Mouse (Mus musculus) CH12.LX (cell line): ENCODE measurements around the gene Itga9.

Experiments used
- BHLHE40 ChIP-seq: IDR thresholded peaks from 2 replicates; pipeline ENCODE4 v1.6.1; 2011; ENCODE audit warnings: mild to moderate bottlenecking, low read depth, low read length, improper control_type of control experiment
- CTCF ChIP-seq, 2 experiments: IDR thresholded peaks in 1 of 2; conservative IDR thresholded peaks in 1 of 2; 2 replicates each; pipeline ENCODE4 v1.5.1; 2011 to 2012; ENCODE audit warnings: low read depth in 2 of 2, low read length in 2 of 2, improper control_type of control experiment in 1 of 2, inconsistent platforms in 1 of 2, mild to moderate bottlenecking in 1 of 2, moderate library complexity in 1 of 2
- MAX ChIP-seq: IDR thresholded peaks from 2 replicates; pipeline ENCODE4 v1.6.1; 2011; ENCODE audit warnings: low read length, improper control_type of control experiment
- MAZ ChIP-seq: IDR thresholded peaks from 2 replicates; pipeline ENCODE4 v1.6.1; 2012; ENCODE audit warnings: low read depth, mild to moderate bottlenecking, inconsistent platforms, low read length, improper control_type of control experiment, moderate library complexity
- NELFE ChIP-seq: IDR thresholded peaks from 2 replicates; pipeline ENCODE4 v1.6.1; 2011; ENCODE audit warnings: low read depth, low read length, improper control_type of control experiment
- POLR2A ChIP-seq: IDR thresholded peaks from 2 replicates; pipeline ENCODE4 v1.6.1; 2011; ENCODE audit warnings: low read depth, mild to moderate bottlenecking, improper control_type of control experiment, low read length
- RCOR1 ChIP-seq: conservative IDR thresholded peaks from 2 replicates; pipeline ENCODE4 v1.6.1; 2012; ENCODE audit warnings: low read depth, mild to moderate bottlenecking, inconsistent platforms, low read length, improper control_type of control experiment
- SMC3 ChIP-seq: IDR thresholded peaks from 2 replicates; pipeline ENCODE4 v1.6.1; 2011; ENCODE audit warnings: low read depth, low read length, improper control_type of control experiment
- USF1 ChIP-seq: IDR thresholded peaks from 2 replicates; pipeline ENCODE4 v1.6.1; 2014; ENCODE audit warnings: low read depth, mild to moderate bottlenecking, inconsistent platforms, low read length, improper control_type of control experiment
- ZC3H11A ChIP-seq: IDR thresholded peaks from 2 replicates; pipeline ENCODE4 v1.6.1; 2012; ENCODE audit warnings: low read depth, mild to moderate bottlenecking, inconsistent platforms, low read length, improper control_type of control experiment
- ZMIZ1 ChIP-seq: IDR thresholded peaks from 2 replicates; pipeline ENCODE4 v1.6.1; 2012; ENCODE audit warnings: low read depth, mild to moderate bottlenecking, inconsistent platforms, low read length, improper control_type of control experiment

GRCm38 (mm10) chr9:118631775-118632757 lies 25.6 kb downstream of the Itga9 start:
- TF ChIP-seq MAX (no peak), POLR2A (no peak), MAZ (no peak), CTCF (conservative IDR thresholded peaks at IDR 0.05 in 1 of 2, IDR thresholded peaks at IDR 0.05 in 1 of 2; ENCODE audit: low read depth in 2 of 2, low read length in 2 of 2) (no peak), USF1 (no peak), NELFE (no peak), BHLHE40 (no peak), ZMIZ1 (no peak), RCOR1 (no peak), SMC3 (no peak), ZC3H11A (no peak)
